Mouse (Mus musculus): ENCODE measurements at regions not wholly inside any gene's neighbourhood (a gene's known extent, or its start where the extent isn't known, plus 50 kb on each side); places are given as distances from the start of the nearest gene placed in this dataset.

DNA sequence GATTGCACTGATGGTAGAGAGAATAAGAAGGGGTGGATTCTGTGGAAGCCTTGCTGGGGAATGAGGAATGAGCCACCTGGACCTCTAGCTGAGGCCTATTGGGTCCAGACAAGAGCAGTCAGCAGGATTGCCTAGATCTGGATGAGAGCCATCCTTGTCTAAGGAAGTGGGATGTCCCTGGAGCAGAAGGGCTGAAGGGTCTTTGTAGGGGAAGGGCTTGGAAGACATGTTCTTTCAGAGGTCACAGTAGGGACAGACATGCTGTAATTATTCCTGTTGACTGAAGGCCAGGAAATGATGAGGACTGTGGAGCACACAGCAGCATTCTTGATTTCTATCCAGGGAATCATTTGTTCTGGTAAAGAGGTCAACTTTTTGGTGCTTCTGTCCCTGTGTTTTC, 86.2 kb upstream of the Nectin3 start:
- DNase-seq = no peak

DNA sequence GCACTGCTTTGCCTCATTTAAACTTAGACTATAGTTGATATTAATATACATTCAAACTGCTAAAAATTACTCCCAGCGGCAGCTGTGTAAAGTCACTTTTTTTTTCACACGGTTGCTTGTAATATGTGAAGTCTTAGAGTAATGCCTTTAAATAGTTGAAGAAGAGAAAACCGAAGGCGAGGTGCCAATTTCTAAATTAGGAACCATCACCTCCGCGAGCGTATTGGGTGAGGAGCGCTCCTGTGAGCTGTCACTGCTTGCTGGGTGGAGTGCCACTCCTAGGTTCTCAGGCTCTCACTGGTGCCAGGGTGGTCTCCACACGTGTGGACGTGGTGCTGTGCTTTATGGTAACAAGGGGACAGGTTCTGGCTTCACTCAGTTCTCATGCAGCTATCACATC, 82.8 kb upstream of the Nectin3 start:
- DNase-seq = no peak

DNA sequence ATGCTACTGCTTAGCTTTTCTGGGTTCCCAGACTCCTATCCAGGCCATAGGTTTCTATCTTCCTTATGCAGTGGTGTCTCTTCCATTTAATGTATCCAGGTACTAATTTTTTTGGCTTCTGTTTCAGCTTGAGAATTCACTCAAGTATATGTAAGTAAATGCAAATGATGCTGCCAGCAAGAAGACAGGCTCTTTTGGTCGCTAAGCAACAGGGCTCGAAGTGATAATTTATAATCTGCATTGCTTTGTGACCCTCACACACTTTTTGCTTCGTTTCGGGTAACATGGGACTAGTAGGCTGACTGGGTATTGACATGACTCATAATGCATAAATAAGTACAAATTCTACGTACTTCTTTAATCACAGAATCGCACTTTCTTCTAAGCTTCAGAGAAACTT, 75.9 kb upstream of the Nectin3 start:
- no peak for DNase-seq

- no peak for DNase-seq
Observed at GRCm38 (mm10) chr16:46567446-46567845, 69.1 kb upstream of the Nectin3 start.

GRCm38 (mm10) chr16:46566020-46566581, 67.8 kb upstream of the Nectin3 start:
- DNase-seq = peak; percentile 74 to 79

DNA sequence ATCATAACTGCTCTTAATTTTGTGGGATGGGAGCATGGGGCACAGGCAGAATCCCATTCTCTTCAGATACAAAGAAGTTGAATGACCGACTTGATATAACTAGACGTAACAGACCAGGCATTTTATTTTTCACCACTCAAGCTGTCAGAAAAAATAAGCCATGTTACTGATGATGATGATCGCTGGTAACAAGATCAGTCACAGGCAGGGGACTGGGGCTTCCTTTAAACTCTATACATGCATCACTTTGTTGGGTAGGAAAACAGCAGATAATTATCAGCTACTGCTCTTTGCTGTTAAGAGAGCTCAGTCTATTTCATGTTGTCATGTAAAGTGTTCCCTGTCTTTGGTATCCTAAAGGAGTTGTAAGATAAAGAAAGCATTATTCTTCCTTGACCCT, 59.0 kb upstream of the Nectin3 start:
- no peak for DNase-seq

GRCm38 (mm10) chr16:46548207-46548606, 49.9 kb upstream of the Nectin3 start:
- DNase-seq = no peak

Measured in adrenal gland, postnatal 36 days (tissue).